24 mouse cellular contexts compared by ENCODE assay signal in genomic region chr6:102319755-102320154, GRCm38 (mm10).
"Had no signal": no experiment of that assay in that cellular context is flagged by ENCODE, and none has a peak within 500 bp of the region (broad histone marks: within the 10 kb centered on the region; RNA-seq: fewer than 3 reads in every experiment).

No protein-coding gene starts in this region.

- H3K4me1 ChIP-seq: heart, embryonic 13.5 days; heart, embryonic 15.5 days; hindbrain, embryonic 13.5 days; intestine, embryonic 15.5 days; limb, embryonic 10.5 days; limb, embryonic 12.5 days; liver, embryonic 12.5 days had no signal

- H3K9me3 ChIP-seq: heart, embryonic 13.5 days; heart, embryonic 15.5 days; hindbrain, embryonic 13.5 days; intestine, embryonic 15.5 days; limb, embryonic 10.5 days; limb, embryonic 12.5 days; liver, embryonic 12.5 days had no signal

- H3K36me3 ChIP-seq: heart, embryonic 13.5 days; heart, embryonic 15.5 days; hindbrain, embryonic 13.5 days; intestine, embryonic 15.5 days; limb, embryonic 10.5 days; limb, embryonic 12.5 days; liver, embryonic 12.5 days had no signal

- H3K27ac ChIP-seq: heart, adult 2 months; heart, embryonic 13.5 days; heart, embryonic 15.5 days; hindbrain, embryonic 13.5 days; intestine, embryonic 15.5 days; kidney, postnatal 0 days; layer of hippocampus, adult 2 months; left cerebral cortex, adult 2 months; limb, embryonic 10.5 days; limb, embryonic 12.5 days; liver, embryonic 12.5 days had no signal

- H3K4me3 ChIP-seq: heart, adult 2 months; heart, embryonic 13.5 days; heart, embryonic 15.5 days; hindbrain, embryonic 13.5 days; intestine, embryonic 15.5 days; layer of hippocampus, adult 2 months; left cerebral cortex, adult 2 months; limb, embryonic 10.5 days; limb, embryonic 12.5 days; liver, embryonic 12.5 days had no signal

- H3K27me3 ChIP-seq: heart, embryonic 13.5 days; heart, embryonic 15.5 days; hindbrain, embryonic 13.5 days; intestine, embryonic 15.5 days; limb, embryonic 12.5 days; liver, embryonic 12.5 days had no signal

- H3K9ac ChIP-seq: forebrain, postnatal 0 days; heart, embryonic 13.5 days; heart, embryonic 15.5 days; hindbrain, embryonic 13.5 days; intestine, embryonic 15.5 days; limb, embryonic 12.5 days; liver, embryonic 12.5 days had no signal

- H3K4me2 ChIP-seq: heart, embryonic 11.5 days; heart, embryonic 13.5 days; heart, embryonic 15.5 days; hindbrain, embryonic 13.5 days; intestine, embryonic 15.5 days; limb, embryonic 12.5 days; liver, embryonic 12.5 days had no signal

- ATAC-seq: forebrain, postnatal 0 days; hindbrain, embryonic 16.5 days; inflammation-experienced regulatory T-cells, adult 6 months; intestine, embryonic 15.5 days; intestine, postnatal 0 days; liver, embryonic 12.5 days had no signal

- DNase-seq: forebrain, postnatal 0 days; gastrocnemius, postnatal 14 days; gastrocnemius, postnatal 36 days; heart, adult 11 months; heart, adult 2 months; heart, postnatal 14 days; heart, postnatal 36 days; kidney, adult 18-20 months; kidney, adult 9 months; kidney, postnatal 4 days had no signal
